Mouse (Mus musculus): ENCODE results near the gene Sbno1.

DNA sequence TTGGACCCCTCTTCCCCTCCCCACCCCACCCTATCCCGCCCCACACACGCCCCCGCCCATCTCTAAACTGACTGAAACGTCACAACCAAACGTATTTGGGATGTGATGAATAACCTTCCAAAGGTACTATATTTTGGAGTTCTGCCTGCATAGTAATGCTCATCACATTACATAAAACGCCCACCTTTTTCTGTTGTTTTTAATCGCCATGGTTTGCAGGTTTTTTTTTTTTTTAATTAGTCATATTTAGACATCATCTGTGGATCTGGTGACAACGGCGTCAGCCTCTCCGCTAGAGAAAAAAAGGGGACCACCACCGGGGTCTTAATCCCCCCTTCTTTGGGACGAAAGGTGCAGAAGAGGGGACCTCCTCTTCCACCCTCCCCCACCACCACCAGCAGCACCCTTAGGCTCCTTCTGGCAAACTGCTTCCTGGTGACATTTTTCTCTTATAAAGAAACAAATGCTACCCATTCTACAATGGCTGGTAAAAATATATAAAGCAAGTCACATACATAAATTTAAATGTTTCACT, 70.3 kb downstream of the Sbno1 start:
- TF ChIP-seq CTCF (IDR thresholded peaks at IDR 0.05; ENCODE audit: borderline replicate concordance, insufficient read depth, low read depth, low read length) (no peak), POLR2A (IDR thresholded peaks at IDR 0.05; ENCODE audit: borderline replicate concordance, insufficient read depth, low read length) (no peak)

Measured in cerebellum, adult 2 months (tissue).